Mouse (Mus musculus) C2C12 (cell line): ENCODE results near the gene Dync1li2. TPM values are rescaled to one million over a fixed set of nuclear protein-coding genes. Genes with fewer than 3 reads are reported as not detected.

Experiments used
- H3K27me3 ChIP-seq: one replicate; pipeline ENCODE4 v1.6.1; 2011; ENCODE audit not compliant: control insufficient read depth, insufficient read depth, insufficient read length
- H3K36me3 ChIP-seq: one replicate; pipeline ENCODE4 v1.6.1; 2011; ENCODE audit not compliant: control insufficient read depth, insufficient read depth
- H3K4me3 ChIP-seq: one replicate; pipeline ENCODE4 v1.5.1; 2011; ENCODE audit warnings: mild to moderate bottlenecking, control low read depth; ENCODE audit not compliant: poor library complexity, insufficient read depth, severe bottlenecking
- H3K79me2 ChIP-seq: one replicate; pipeline ENCODE4 v1.6.1; 2011; ENCODE audit not compliant: control insufficient read depth, insufficient read depth
- H3K79me3 ChIP-seq: one replicate; pipeline ENCODE4 v1.6.1; 2011; ENCODE audit warnings: low read depth, control low read depth
- H3ac ChIP-seq: one replicate; pipeline ENCODE3; 2011; ENCODE audit warnings: low read depth; ENCODE audit not compliant: control insufficient read depth, insufficient read length
- CEBPB ChIP-seq: IDR thresholded peaks from one replicate; pipeline ENCODE4 v1.6.1; 2011; ENCODE audit warnings: low read depth, mild to moderate bottlenecking, control low read depth, moderate library complexity
- CTCF ChIP-seq: IDR thresholded peaks from one replicate; pipeline ENCODE4 v1.5.1; 2011; ENCODE audit not compliant: control insufficient read depth, insufficient read depth, insufficient read length
- FOSL1 ChIP-seq: IDR thresholded peaks from one replicate; pipeline ENCODE4 v1.8.0; 2011; ENCODE audit warnings: mild to moderate bottlenecking, low read length; ENCODE audit not compliant: poor library complexity, insufficient read depth, severe bottlenecking
- MAX ChIP-seq: IDR thresholded peaks from one replicate; pipeline ENCODE4 v1.6.1; 2011; ENCODE audit warnings: mild to moderate bottlenecking, control low read depth
- MYOD1 ChIP-seq: IDR thresholded peaks from one replicate; pipeline ENCODE4 v1.6.1; 2011; ENCODE audit warnings: low read depth; ENCODE audit not compliant: control insufficient read depth, insufficient read length
- MYOG ChIP-seq: IDR thresholded peaks from one replicate; pipeline ENCODE4 v1.6.1; 2011; ENCODE audit not compliant: control insufficient read depth, insufficient read length; ENCODE audit errors: extremely low read depth
- USF1 ChIP-seq: IDR thresholded peaks from one replicate; pipeline ENCODE4 v1.6.1; 2011; ENCODE audit warnings: low read depth, mild to moderate bottlenecking, control low read depth, moderate library complexity
- polyA plus RNA-seq: library from polyadenylated mRNA; unstranded; fragments of >200 nt; fragmentation: generic; extraction: Trizol; gene quantifications from one replicate; pipeline ENCODE4 v1.2.1, GENCODE M21; 2012; ENCODE audit warnings: missing spikeins

Gene Dync1li2
- polyA plus RNA-seq, 1 experiment = 26.8 TPM

DNA sequence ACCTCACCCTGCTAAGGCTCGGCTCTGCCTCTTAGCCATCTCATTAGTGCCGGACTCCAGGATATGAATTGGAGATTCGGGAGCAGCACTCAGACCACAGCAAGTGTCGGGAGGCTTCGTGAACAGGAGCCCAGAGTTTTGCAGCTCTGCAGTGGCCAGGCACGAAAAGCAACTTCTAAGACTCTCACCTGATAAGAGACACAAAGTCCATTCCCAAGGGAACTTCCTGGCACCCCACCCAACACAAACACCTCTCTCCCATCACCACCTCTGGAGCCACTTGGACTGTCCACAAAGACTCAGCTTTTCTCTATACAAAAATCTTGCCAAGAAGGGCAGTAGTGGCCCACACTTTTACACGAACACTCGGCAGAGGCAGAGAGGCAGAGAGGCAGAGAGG lies 52.6 kb downstream of the Dync1li2 start:
- H3K27me3 ChIP-seq = no peaks in the 10 kb centered on the region
- H3K4me3 ChIP-seq = no peak overlapping the region
- no peak overlapping the region for H3ac ChIP-seq
- TF ChIP-seq MYOD1 (no peak), FOSL1 (no peak), USF1 (no peak), MYOG (no peak), MAX (no peak), CTCF (no peak), CEBPB (no peak)
- H3K36me3 ChIP-seq = peaks cover 3% of the 10 kb centered on the region
- peaks cover 84% of the 10 kb centered on the region for H3K79me2 ChIP-seq
- H3K79me3 ChIP-seq = peaks cover 35% of the 10 kb centered on the region

DNA sequence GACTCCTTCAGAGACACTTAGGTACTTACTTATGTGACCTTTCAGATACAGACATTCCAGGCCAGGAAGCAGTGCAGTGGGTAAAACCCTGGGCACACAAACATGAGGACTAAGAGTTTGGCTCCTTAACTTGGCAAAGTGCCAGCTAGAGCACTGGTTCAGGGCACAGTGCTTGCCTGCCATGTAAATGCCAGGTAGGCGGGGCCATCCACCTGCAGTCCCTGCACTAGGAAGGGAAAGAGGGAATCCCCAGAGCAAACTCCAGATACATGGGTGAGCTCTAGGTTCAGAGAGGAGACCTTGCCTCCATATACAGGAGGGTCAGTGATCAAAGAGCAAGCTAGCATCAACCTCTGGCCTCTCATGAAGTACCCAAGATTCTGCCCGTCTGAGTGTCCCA lies 54.9 kb downstream of the Dync1li2 start:
- Histone ChIP-seq H3K36me3 (peaks cover 3% of the 10 kb centered on the region), H3K79me2 (peaks cover 84% of the 10 kb centered on the region), H3K4me3 (no peak overlapping the region), H3ac (no peak overlapping the region), H3K27me3 (no peaks in the 10 kb centered on the region), H3K79me3 (peaks cover 37% of the 10 kb centered on the region)
- TF ChIP-seq CEBPB (no peak), MAX (no peak), MYOG (no peak), USF1 (no peak), MYOD1 (no peak), FOSL1 (no peak), CTCF (no peak)

DNA sequence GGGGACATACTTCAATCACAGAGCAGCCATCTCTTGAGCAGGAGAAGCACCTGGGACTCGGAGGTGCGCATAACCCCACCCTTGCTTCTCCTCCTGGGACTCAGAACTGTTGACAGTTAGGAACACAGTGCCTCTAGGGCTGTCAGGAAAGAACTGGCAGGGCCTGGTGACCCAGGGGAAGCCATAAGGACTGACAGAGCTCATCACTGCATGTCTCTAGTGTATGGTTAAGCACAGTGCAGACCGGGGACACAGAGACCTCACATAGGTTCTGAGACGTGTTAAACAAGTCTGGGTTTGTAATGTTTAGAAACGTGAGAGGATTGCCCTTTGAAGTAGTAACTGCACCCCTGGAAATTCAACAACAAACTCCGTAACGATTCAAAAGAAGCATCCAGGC lies 55.3 kb downstream of the Dync1li2 start:
- H3ac ChIP-seq = no peak overlapping the region
- H3K79me2 ChIP-seq = peaks cover 84% of the 10 kb centered on the region
- peaks cover 3% of the 10 kb centered on the region for H3K36me3 ChIP-seq
- no peaks in the 10 kb centered on the region for H3K27me3 ChIP-seq
- no peak overlapping the region for H3K4me3 ChIP-seq
- TF ChIP-seq FOSL1 (no peak), MYOG (no peak), MAX (no peak), CEBPB (no peak), USF1 (no peak), MYOD1 (no peak), CTCF (no peak)
- peaks cover 33% of the 10 kb centered on the region for H3K79me3 ChIP-seq

DNA sequence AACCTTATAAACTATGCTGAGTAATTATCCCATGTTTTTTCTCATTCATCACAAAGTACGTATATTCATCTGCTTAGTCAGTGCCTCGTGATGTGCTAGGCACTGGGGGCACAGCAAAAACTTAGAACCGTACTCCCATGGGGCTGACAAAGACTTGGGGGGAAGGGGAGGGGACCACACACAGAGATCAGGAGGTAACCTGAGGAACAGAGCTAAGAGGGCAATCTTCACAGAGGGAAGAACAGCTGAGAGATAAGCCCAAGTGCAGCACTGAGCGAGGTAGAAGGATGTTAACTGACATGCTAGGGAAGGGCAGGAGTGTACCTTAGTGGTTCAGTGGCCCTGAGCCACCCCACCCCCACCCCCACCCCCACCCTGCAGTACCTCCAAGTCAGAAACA lies 56.2 kb downstream of the Dync1li2 start:
- peaks cover 29% of the 10 kb centered on the region for H3K79me3 ChIP-seq
- no peak overlapping the region for H3K4me3 ChIP-seq
- TF ChIP-seq CEBPB = no peak
- peak; percentile 60 for TF ChIP-seq MYOD1
- H3K27me3 ChIP-seq = no peaks in the 10 kb centered on the region
- no peak overlapping the region for H3ac ChIP-seq
- H3K79me2 ChIP-seq = peaks cover 84% of the 10 kb centered on the region
- H3K36me3 ChIP-seq = peaks cover 3% of the 10 kb centered on the region

DNA sequence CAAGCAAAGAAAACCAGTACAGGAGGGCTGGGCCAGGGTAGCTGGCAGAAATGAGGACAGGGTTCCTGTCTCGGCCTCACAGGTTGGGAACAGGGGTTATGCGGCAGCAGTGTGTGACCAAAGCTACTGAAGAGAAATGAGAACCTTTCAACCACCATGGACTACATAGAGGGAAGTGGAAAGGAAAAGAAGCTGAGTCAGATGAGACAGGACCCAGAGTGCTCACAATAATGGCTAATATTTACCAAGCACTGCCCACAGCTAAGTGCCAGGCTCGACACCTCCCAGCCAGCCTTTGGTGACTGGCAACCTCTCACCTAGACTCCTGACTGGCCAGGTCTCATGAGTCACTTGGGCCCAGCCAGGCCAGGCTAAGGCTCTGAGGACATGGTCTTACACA lies 58.9 kb downstream of the Dync1li2 start:
- no peaks in the 10 kb centered on the region for H3K27me3 ChIP-seq
- TF ChIP-seq CTCF (no peak), FOSL1 (no peak), MYOD1 (no peak), MYOG (no peak), MAX (no peak), USF1 (no peak), CEBPB (no peak)
- peaks cover 28% of the 10 kb centered on the region for H3K79me3 ChIP-seq
- H3K4me3 ChIP-seq = no peak overlapping the region
- peaks cover 100% of the 10 kb centered on the region for H3K79me2 ChIP-seq
- H3ac ChIP-seq = no peak overlapping the region
- H3K36me3 ChIP-seq = no peaks in the 10 kb centered on the region

DNA sequence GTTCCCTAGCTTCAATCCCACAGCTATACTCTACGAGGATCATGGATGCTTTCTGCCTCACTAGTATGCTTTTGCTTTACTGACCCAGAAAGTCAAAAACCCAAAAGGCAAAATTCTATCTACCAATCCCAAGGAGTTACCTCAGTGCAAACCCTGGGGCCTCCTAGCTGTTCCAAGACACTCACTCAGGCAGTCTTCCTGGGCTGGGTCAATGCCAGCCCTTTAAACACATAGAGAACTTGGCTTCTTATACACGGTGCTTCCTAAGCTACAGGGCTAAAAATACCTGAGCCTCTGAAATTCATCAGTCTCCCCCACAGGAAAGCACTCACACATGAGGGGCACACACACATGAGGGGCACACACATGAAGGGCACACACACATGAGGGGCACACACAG lies 59.6 kb downstream of the Dync1li2 start:
- TF ChIP-seq USF1 (no peak), CEBPB (no peak), CTCF (no peak), FOSL1 (no peak), MYOG (no peak), MYOD1 (no peak), MAX (no peak)
- no peaks in the 10 kb centered on the region for H3K27me3 ChIP-seq
- no peak overlapping the region for H3ac ChIP-seq
- peaks cover 100% of the 10 kb centered on the region for H3K79me2 ChIP-seq
- no peaks in the 10 kb centered on the region for H3K36me3 ChIP-seq
- no peak overlapping the region for H3K4me3 ChIP-seq
- H3K79me3 ChIP-seq = peaks cover 28% of the 10 kb centered on the region
